Mouse (Mus musculus): Measurements from ENCODE around the gene Mxd4.
A peak's percentile ranks its signal among the peaks of the same experiment; 100 is the strongest.

Mxd4 gene

DNA sequence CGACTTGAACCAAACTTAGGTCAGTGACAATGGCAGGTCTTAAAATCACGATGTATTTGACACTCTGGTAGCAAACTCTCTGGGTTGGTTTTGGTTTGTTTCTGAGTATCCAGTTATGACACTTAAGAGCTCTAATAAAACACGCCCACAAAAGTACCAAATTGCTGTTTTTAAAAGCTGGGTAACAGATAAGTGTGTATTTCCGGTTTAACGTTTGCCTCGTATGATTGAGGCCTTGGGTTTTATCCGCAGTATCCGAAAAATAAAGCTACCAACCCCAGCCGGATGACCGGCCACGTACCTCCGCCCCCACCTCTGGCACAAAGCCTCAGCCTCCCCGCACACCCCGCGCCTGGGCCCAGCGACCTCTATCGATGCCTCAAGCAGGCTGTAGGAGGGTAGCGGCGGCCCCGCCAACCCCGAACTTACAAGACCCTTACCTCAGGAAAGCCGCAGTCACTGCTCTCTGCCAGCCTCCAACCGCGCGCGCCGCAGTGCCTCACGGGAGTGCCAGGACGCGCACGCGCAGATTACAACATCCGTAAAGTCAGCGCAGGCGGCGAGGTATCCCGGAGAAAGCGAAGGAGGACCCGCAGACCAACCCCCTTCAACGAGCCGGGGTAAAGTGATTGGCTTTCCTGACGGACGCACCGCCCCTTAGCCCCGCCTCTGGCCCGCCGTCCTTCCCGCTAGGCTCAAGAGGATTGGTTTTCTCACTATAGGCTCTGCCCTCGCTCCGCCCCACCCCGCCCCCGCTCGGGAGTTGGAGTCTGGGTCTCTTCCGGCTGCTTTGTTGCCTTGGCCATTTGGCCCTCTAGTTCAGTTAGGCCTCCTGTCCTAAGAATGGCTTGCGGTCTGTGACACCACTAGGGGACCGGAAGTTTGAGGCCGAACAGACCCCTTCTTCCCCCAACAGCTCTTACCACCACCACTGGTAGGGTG lies 18.3 kb downstream of the Mxd4 start, which contains the start of the genes Poln and Haus3:
Gene Poln (minus strand): TSS at position 499 of the 942 bp plus-strand sequence.
Gene Haus3 (minus strand): TSS at position 578 of the 942 bp plus-strand sequence.
- DNase-seq (ENCODE audit: low spot score): peak; percentile 91

DNA sequence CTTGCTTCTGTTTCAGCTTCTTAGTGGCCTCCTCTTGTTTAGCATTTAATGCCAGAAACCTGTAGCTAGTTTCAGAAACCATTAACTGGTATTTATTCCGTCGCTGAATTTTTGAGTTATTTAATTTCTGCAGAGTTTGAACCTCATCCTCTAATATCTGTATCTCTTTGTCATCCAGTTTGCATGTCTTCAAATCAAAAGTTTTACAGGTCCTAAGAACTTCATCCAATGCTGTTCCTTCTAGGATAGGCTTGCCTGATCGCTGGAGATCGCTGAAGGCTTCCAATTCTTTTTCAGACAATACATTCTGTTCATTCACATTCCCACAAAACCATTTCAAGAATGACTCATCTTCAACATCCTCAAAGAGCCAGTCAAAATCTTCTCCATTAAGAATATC lies 19.7 kb downstream of the Mxd4 start:
- DNase-seq (ENCODE audit: low spot score): no peak

DNA sequence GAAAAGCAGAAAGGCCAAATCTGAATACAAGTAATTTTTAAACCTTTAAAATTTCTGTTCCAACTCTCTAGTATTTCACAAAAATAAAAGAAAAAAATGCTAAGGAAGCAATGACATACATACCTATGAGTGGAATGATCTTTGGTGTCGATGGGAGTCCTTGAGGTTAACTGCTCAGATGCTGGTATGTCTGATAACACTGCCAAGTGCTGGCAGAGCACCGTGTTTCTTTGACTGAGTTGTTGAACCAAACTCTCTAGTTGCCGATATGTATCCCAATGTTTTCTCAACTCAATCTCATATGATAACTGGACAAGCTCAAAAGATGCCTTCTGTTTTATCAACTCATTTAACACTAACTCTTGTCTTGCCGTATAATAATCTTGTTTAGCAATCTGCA lies 21.7 kb downstream of the Mxd4 start:
- DNase-seq (ENCODE audit: low spot score): no peak

DNA sequence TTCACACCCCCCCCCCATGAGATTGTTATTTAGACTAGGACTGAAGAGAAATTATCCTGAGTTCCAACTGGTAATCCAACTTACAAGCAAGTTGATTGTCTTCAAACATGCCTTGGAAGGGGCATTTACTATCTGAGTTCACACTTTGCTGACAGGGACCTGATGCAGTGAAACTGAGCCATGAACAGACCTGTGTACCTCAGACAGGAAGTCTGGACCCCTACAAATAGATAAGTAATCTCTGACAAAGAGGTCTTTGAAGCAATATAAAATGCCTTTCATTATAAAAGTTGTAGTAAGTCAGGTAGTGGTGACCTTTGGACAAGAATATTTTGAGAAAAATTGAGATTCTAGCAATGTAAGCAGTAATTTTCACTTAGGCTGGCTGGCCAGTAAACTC lies 39.0 kb downstream of the Mxd4 start:
- no peak for DNase-seq (ENCODE audit: low spot score)

DNA sequence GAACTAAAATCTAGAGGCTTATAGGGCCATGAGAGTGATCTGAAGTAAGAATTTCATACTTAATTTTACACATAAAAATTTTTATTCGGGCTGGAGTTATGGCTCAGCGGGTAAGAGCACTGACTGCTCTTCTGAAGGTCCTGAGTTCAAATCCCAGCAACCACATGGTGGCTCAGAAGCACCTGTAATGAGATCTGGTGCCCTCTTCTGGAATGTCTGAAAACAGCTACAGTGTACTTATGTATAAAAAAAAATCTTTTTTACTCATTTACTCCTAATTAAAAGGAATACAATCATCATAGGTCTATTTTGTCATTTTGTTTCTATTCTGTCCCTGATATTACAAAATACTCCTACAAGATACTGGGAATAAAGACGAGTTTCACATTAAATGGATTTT lies 40.0 kb downstream of the Mxd4 start:
- no peak for DNase-seq (ENCODE audit: low spot score)

DNA sequence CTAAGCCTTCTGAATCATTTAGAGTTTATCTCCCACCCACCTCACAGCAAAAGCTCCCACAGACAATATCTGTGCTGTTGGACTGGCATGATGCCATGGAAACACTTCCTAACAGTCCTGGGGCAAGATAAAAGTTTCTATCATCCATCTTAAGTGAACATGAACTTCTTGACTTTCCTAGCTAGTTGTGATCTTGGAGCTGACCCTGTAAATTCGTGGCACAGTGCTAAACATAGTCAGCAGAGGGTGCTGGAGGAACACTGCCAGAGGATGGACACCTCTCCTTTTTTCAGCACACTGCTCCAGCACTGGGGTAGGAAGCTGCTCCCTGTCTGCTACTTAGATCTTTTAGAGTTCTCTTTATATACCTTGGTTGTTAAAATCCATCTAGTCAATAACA lies 47.8 kb downstream of the Mxd4 start:
- DNase-seq (ENCODE audit: low spot score): peak; percentile 19

DNA sequence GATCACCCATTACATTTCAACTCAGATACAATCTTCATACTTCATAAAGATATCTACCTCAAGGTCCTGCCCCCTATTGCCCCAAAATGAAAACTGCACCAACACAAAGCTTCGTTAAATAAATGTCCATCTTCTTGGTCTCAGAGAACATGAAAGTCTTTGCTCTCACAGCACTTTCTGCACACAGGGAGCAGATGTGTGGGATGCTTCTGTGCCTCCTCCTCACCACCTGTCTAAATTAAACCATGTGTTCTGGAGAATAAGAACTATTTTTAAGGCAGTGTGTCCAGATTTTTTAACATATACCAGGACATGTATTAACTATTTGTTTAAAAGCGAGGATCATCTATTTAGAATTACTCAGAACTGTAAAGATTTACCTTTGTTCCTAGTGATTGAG lies 54.8 kb downstream of the Mxd4 start:
- no peak for DNase-seq (ENCODE audit: low spot score)

DNA sequence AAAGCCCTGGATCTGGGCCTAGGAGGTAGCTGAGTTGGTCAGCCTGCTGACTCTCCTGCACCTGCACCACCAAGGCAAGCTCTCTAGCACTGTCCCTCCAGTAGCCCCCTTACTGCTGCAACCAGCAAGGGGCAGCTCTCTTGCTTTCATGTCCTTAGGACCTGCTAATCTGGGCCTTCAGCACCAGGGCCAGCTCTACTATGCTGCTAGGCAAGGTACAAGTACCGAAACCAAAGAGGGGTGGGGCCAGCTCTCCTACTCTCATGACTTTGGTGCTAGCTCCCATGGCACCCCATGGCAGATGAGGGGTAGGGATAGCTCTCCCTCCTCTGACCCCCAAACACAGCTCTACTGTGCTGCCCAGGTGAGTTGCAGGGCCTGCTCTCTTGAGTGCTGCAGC lies 63.4 kb downstream of the Mxd4 start:
- no peak for DNase-seq (ENCODE audit: low spot score)

Measured in ovary, postnatal 14 days (tissue).